Mouse (Mus musculus) activated CD4-positive, CD25-positive, alpha-beta regulatory T cell, adult 4 months (primary cell): ENCODE results near the gene CK137956. TPM values are rescaled to one million over a fixed set of nuclear protein-coding genes. Genes with fewer than 3 reads are reported as not detected.

ENCODE experiments used
- ATAC-seq: one replicate; pipeline ENCODE4 v1.8.0; 2017
- polyA plus RNA-seq, 2 experiments: library from polyadenylated mRNA; unstranded; fragments of 100-300 nt; shearing (Covaris generic); gene quantifications; one replicate each; pipeline ENCODE4 v1.2.1; 2017

Gene CK137956
- polyA plus RNA-seq, 2 experiments from 2014 or later, result not detected

DNA sequence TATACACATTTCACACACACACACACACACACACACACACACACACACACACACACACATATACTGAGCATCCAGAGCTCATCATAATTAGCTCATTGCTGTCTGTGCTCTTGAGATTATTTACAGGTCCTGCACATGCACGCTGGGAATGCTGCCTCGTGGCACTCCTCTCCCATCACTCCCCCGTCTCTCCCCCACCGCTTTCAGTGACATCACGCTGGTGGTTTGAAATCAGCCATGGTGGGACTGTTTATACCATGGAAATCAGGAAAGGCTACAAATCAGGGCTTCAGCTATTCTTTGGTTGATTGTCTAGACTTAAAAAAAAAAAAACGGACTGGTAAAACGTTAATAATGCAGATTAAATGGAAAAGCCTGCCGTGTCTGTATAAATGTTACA, 63.6 kb downstream of the CK137956 start:
- no peak for ATAC-seq

DNA sequence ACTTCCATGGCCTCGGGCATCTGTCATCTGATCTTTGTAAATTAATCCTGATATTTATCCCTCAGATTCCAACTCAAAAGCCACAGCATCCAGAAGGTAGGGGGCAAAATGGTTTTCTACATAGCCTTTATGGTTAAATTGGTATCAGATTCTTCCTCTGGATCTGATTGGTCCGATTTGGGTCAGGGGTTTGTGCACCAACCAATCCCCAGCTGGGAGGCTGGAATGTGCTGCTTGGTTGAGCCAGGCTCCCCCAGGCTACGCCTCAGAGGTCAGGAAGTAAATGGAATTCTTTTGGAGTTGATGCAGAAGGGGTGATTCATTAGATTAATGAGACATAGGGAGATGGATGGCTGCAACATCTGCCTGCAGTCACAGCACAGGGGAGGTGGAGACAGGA, 66.8 kb downstream of the CK137956 start:
- ATAC-seq, result no peak

DNA sequence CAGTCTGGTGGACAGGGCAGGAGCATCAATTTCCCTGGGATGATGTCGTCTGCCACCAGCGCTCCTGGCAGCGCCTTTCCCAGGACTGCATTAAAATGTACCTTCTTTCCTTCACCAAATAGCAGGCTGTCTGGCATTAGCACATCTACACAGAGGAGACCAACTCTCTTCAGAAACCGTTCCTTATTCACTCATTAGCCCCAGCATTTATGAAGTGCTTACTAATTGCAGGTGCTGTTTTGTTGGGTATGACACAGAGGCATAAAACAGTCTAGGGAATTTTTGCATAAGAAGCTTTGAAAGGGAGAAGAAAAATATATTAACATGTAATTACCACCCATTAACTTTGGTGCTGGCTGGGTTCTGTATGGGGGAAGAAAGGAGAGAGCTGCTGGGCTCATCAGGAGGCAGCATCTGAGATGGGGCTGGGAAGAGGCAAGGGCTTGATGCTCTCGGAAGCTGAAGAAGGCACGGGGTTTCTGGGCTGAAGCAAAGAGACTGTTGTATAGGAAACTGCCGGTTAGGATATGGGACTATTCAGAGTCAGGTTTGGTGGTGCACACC, 69.8 kb downstream of the CK137956 start:
- ATAC-seq, result no peak

DNA sequence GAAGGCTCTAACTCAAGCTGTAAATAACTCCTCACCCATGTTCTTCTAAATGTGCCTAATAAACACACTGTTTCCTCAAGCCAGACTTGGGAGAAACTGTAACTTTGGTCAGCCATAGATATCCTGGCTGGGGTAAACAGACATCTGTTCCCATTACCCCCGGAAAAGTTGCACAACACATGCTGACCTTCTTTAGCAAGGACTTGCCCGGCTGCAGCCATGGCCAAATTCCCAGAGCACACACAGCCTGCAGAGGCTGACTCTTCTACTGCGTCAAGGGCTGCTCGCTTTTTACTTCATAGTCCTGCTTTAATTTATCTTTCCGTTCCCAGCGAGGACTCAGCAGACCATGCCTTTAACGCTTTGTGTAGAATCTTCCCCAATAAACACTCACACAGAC, 81.7 kb downstream of the CK137956 start:
- ATAC-seq, result no peak

DNA sequence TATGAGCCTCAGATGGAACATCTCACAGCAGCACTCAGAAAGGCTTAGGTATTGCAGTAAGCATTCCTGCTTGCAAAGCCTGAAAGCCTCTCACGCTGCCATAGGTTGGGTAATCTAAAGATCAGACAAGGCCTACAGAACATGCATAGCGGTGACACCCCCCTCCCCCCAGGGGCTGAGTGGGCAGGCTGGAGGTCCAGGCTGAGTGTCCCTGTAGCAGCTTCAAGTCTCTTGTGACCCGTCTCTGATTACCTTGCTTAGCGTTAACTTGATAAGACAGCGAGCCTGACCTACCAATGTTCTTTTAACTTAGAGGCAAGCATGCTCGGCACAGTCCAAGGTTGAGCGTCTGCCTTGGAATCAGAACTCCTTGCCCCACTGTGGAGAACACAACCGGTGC, 91.8 kb downstream of the CK137956 start:
- no peak for ATAC-seq

Other genes starting within 250 kb of the CK137956 start
- under 1 TPM in 1 of 2 experiments, not detected in 1; 0.12 TPM for gene Csmd2, start 16.9 kb upstream of the CK137956 start, polyA plus RNA-seq